Mouse (Mus musculus) liver, embryonic 14.5 days (tissue): ENCODE data around the gene Lrp3.

Experiments used
- CTCF ChIP-seq: IDR thresholded peaks from 2 replicates; pipeline ENCODE4 v1.5.1; 2016; ENCODE audit warnings: antibody characterized with exemption, low read depth, control low read depth
- EP300 ChIP-seq: IDR thresholded peaks from 2 replicates; pipeline ENCODE4 v1.6.1; 2016; ENCODE audit warnings: antibody characterized with exemption, low read depth

DNA sequence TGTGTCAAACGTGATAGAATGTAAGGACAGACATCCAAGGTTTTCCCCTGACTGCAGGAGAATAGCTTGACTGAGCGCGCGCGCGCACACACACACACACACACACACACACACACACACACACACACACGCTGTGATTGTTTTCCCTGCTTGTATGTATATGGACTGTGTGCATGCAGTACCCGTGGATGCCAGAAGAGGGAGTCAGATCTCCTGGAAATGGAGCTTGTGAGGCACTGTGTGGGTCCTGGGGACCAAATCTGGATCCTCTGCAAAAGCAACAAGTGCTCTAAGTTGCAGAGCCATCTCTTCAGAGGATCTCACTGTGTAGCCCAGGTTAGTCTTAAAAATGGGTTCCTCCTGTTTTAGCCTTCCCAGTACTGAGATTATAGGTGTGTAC, 44.1 kb upstream of the Lrp3 start:
- TF ChIP-seq EP300 (no peak), CTCF (peak; percentile 66)
